Mouse (Mus musculus) cerebellum, postnatal 10 days (tissue): ENCODE measurements at regions not wholly inside any gene's neighbourhood (a gene's known extent, or its start where the extent isn't known, plus 50 kb on each side); places are given as distances from the start of the nearest gene placed in this dataset.
"Not testable (repeated sequence)": the region's sequence is repeated elsewhere in the genome, so short reads cannot be mapped to it uniquely, and the experiment has no call there.

Source experiments
- DNase-seq, 2 experiments: peaks; one replicate each; pipeline ENCODE4 v3.0.0; 2021; ENCODE audit warnings: mixed read lengths in 2 of 2

GRCm38 (mm10) chr10:118603857-118604414, 163.1 kb downstream of the Ifng start:
- DNase-seq, result no peak

GRCm38 (mm10) chr10:118605156-118605821, 164.4 kb downstream of the Ifng start:
- no peak for DNase-seq

- no peak for DNase-seq
Measured at GRCm38 (mm10) chr10:118607418-118607817, 166.6 kb downstream of the Ifng start.

GRCm38 (mm10) chr10:118608376-118609145, 167.7 kb downstream of the Ifng start:
- no peak for DNase-seq

GRCm38 (mm10) chr10:118609157-118609556, 168.3 kb downstream of the Ifng start:
- no peak for DNase-seq

- DNase-seq, result no peak
Measured at GRCm38 (mm10) chr10:118610868-118611461, 170.1 kb downstream of the Ifng start.

GRCm38 (mm10) chr10:118612091-118612490, 171.2 kb downstream of the Ifng start:
- no peak for DNase-seq

GRCm38 (mm10) chr10:118613056-118613695, 172.3 kb downstream of the Ifng start:
- no peak for DNase-seq

GRCm38 (mm10) chr10:118614251-118614865, 173.5 kb downstream of the Ifng start:
- no peak for DNase-seq

GRCm38 (mm10) chr10:118615131-118616020, 174.5 kb downstream of the Ifng start:
- no peak for DNase-seq

- DNase-seq, result no peak
Measured at GRCm38 (mm10) chr10:118616031-118616615, 175.3 kb downstream of the Ifng start.

- DNase-seq, result no peak
Measured at GRCm38 (mm10) chr10:118617291-118618044, 176.6 kb downstream of the Ifng start.

- not testable (repeated sequence) for DNase-seq
Measured at GRCm38 (mm10) chr10:118618251-118618650, 177.4 kb downstream of the Ifng start.

- no peak for DNase-seq
Measured at GRCm38 (mm10) chr10:118618766-118619600, 178.1 kb downstream of the Ifng start.

- no peak for DNase-seq
Measured at GRCm38 (mm10) chr10:118619601-118620000, 178.8 kb downstream of the Ifng start.

GRCm38 (mm10) chr10:118620611-118621010, 179.8 kb downstream of the Ifng start:
- DNase-seq, result no peak

GRCm38 (mm10) chr10:118621546-118621945, 180.7 kb downstream of the Ifng start:
- no peak for DNase-seq

- no peak for DNase-seq
Measured at GRCm38 (mm10) chr10:118622131-118622530, 181.3 kb downstream of the Ifng start.

- no peak for DNase-seq
Measured at GRCm38 (mm10) chr10:118622916-118623315, 182.1 kb downstream of the Ifng start.
